Mouse (Mus musculus) right cerebral cortex, postnatal 14 days (tissue): ENCODE data around the gene Golga4.
A peak's percentile ranks its signal among the peaks of the same experiment; 100 is the strongest.

Experiments
- DNase-seq: peaks from one replicate; pipeline ENCODE4 v3.0.0; 2022

The Golga4 gene

DNA sequence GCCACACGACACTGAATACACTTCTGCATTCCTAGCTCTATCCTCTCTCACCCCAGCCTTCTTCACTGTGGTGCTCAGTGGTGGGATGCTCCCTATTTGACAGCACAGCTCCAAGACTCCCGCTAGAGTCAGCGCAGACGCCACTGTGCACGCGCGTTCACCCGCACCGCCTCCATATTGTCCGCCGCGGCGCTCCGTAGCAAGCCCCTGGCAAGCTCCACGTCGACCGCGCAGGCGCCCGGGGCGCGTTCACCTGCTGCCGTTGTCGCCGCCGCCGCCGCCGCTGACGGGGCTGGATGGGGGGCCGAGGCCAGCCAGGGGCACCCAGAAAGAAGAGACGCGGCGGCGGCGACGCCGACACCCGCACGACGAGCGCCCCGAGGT is at the start of gene Golga4:
TSS of gene Golga4 (plus strand) at position 248 of the 384 bp plus-strand sequence.
- peak; percentile 93 for DNase-seq

DNA sequence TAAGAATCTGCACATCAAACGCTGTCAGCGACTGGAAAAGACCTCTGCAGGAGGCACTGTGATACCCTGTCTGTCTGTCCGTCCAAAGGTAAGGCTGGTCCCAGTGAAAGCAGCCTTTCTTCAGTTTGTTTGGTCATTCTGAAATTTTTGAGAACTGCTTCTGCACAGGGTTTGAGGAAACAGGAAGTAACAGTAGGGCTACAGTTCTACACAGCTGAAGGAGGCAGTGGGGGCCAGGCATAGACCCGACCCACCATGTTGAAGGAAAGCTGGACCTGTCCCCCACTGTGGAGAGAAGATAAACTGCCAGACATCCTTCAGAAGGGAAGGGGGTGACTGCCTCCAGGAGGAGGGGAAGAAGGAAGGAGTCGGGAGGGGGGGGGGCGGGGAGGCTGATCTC is 49.7 kb upstream of the Golga4 start:
- DNase-seq: no peak

DNA sequence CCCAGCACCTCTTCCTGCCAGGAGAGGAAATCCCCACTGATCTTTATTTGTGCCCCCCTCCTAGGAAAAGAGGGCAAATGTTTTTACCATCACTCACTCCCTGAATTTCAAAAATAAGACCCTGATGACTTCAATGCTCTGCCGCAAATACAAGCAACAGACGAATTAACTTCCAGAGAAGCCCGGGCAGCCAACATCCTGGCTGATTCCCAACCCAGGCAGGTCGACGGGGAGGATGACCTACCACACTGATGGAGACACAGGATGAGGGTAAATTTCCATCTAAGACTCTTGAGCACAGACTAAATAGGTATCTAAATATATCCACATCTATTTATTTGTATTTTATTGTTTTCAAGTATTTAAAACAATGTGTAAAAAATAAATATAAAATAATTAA is 48.0 kb upstream of the Golga4 start:
- no peak for DNase-seq

DNA sequence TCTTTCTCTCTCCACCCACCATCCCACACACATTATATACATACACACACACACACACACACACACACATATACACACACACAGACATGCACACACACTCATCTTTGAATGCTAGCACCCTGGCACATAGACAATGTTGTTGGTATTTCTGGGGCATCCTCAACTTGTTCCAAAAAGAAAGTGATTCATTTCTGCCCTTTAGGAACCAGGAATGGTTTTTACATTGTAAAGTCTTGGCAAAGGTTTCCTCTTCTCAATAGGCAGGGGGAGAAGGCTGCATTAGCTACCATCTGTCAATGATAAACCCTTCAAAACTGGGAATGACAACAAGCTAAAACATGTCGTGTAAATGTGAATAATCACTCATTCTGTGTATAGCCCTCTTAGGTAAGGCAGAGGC is 42.0 kb upstream of the Golga4 start:
- no peak for DNase-seq

DNA sequence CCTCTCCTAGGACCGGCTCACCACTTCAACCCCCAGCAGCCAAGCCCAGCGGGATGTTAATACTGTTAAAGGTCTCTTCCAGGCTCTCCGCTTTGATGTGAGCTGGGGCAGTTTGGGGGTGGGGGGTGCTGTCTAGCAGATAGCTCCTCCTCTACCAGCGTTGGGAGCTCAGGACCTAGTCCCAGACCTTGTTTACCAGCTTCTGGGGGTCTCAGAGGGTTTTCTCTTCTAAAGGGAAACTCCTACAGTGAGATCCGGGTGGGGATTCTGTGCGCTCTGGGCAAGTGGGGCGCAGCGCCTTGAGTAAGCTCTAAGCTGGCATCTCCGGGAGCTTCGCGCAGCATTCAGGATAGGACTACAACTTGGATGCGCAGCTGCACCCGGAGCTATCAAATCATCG is 37.8 kb upstream of the Golga4 start:
- DNase-seq: no peak

DNA sequence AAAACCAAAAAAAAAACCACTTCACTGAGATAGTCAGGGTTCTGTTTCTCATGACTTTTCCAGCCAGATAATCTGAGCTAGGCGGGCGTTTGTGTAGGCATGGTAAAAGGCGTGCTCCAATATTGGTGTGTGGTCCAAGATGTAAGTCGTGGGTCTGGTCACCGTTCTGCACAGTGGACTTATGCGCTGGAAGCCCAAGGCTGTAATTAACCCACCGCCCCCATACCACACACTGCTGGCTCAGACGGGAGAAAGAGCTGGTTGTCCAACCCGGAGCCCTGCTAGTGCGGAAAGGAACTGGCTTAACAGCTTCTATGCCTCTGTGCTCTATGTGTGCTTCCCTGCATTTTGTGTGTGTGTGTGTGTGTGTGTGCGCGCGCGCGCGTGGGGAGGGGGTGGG is 36.8 kb upstream of the Golga4 start:
- DNase-seq: no peak

DNA sequence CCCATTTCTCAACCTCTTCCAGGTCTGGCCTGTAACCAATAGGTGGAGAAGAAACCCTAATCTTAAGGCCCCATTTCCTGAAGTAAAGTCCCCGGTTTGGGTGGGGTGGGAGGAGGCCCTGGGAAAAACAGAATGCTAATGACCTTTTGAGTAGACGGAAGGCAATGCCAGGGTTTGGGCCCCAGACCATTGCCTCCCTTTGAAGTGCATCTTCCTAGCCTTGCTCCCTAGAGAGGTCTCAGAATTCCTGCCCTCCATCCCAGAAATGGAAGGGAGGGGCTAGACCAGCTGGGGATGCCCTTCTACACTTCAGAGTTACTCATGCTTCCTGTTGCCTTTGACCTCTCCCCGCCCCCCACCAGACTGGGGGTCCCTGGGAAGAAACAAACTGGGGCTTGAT is 34.8 kb upstream of the Golga4 start:
- DNase-seq: no peak

DNA sequence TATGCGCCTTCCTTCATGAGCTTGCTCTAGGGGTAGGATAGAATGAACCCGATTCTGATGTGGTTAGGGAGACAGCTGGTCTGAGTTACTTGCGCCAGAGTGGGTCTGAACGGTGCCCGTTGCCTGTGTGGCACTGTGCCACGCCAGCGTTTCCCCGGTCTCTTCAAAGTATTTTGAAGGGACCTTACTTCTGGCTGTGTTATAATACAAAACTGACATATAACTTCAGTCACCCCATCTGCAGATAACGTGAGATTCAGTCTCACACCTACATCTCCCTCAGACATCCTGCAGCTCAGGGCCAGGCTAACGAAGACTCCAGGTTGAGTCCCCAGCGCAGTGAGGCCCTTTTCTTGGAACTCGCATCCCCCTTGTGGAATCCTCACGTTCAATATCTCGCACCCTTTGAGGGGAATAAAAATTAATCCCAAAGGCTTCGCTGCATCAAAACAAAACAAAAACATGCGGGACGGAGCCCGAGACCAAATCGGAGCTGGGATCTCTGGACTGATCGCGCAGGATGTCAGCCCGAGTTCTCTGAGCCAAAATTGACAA is 29.8 kb upstream of the Golga4 start:
- no peak for DNase-seq

DNA sequence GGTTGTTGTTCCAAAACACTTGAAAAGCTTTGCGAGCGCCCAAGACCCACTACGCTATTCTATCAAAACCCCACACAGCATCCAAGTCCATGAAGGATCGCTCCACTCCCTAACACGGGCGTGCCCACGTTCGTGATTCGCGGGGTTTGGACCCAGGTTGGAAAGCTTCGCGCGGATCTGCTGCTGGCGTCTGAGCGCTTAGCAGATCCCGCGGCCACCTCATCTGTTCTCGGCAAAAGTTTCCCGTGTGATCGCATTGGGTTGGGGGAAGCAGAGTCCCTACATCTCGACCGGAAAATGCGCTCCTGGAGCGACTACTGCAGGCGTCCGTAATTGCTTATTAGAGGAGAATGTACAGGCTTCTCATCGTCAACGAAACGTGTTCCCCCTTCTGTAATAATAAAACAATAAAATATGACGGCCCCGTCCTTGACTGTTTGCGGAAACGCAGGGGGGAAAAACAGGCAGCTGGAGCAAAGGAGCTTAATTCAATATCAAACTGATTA is 29.2 kb upstream of the Golga4 start:
- DNase-seq: no peak

DNA sequence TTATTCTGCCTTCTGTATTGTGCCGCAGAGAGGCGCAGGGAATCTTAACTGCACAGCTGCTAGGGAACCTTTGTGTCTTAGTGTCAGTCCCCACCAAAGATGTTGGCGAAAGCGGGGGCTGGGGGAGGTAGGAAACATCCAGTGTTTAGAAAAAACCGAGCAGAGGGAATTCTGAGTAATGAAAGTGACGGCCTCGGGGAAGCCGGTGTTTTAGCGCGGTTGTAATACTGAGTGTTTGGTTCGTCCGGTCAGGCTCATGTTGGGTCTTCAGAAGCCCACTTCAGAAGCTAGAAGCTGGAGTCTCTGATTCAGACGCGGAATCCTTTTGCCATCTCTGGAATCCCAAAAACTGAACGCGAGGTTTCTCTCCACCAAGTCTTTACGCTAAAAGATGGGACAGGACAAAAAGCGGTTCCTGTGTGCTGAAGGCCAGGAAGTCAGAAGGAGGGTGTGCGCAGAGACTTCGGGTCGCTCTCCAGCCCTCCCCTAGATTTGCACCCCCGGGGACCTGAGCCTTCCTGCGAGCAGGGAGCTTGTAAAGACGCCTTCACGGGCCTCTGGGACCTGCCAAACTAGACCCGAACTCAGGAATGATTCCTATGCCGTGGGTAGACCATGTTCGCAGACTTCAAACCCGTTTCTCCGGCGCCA is 28.7 kb upstream of the Golga4 start:
- no peak for DNase-seq

DNA sequence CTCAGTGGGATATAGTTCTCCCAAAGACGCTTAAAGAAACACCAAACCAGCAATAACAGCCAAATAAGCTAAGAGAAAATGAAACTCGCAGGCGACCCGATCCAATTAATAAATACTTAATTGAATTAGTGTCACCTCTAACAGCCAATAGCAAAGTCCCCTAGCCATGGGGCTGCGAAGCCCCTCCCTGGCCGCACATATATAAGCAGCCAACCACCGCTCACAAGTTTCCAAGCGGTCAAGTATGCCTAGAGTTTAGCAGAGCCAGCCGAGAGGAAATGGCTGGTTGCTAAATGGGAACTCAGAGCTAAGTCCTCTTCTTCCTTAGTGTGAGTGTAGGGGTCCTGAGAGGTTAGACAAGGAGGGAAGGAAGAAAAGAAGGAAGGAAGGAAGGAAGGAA is 28.1 kb upstream of the Golga4 start, which contains the start of gene Eomes:
TSS of gene Eomes (plus strand) at position 252 of the 400 bp plus-strand sequence.
- DNase-seq: no peak

DNA sequence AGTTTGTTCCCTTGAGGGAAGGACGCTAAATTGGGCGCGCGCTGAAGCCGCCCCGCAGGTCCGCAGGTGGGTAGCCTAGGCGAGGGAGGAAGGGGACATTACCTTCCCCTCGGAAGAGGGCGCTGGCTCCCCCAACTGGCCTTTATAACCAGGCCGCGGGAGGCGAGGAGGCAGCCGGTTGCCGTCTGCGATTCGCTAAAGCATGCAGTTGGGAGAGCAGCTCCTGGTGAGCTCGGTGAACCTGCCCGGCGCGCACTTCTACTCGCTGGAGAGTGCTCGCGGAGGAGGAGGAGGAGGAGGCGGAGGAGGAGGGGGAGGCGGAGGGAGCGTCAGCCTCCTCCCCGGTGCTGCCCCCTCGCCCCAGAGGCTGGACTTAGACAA is 27.6 kb upstream of the Golga4 start:
- DNase-seq: no peak

DNA sequence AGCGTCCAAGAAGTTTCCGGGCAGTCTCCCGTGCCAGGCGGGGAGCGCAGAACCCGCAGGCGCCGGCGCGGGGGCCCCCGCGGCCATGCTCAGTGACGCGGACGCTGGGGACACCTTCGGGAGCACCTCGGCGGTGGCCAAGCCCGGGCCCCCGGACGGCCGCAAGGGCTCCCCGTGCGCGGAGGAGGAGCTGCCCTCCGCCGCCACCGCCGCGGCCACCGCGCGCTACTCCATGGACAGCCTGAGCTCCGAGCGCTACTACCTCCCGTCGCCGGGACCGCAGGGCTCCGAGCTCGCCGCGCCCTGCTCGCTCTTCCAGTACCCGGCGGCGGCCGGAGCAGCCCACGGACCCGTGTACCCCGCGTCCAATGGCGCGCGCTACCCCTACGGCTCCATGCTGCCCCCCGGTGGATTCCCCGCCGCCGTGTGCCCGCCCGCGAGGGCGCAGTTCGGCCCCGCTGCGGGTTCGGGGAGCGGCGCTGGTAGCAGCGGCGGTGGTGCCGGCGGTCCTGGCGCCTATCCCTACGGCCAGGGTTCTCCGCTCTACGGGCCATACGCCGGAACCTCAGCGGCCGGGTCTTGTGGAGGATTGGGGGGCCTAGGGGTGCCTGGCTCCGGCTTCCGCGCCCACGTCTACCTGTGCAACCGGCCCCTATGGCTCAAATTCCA is 27.1 kb upstream of the Golga4 start:
- peak; percentile 34 for DNase-seq

DNA sequence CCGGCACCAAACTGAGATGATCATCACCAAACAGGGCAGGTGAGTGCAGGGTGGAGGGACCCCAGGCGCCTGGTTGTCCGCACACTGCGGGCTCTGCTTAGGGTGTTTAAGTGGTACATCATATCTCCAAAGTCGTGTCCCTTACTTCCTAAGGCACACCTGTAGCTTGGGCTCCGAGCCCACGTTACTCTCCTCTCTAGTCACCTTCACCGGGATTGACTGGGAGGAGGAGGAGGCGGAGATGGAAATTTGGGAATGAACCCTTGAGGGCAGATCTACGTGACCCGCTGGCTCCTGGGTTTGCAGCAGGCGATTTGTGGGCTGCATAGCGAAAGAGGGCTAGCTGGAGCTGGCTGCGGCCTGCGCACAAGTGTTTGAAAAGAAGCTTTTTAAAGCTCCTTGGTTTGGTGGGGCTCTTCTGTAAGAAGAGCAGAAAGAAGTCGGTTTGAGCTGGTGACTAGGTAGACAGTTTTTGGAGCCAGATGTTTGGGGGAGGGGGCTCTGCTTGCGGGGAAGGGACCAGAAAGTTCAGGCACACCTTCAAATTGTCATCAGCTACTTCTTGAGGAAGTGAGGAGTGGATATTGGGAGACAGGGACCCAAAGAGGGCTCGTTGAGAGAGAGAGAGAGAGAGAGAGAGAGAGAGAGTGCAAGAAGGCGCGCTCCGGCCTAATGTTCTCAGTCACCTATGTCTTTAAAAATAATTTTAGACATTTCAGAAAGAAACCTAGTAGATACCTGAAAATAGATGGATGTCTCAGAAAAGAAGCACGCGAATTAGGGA is 26.4 kb upstream of the Golga4 start:
- no peak for DNase-seq

DNA sequence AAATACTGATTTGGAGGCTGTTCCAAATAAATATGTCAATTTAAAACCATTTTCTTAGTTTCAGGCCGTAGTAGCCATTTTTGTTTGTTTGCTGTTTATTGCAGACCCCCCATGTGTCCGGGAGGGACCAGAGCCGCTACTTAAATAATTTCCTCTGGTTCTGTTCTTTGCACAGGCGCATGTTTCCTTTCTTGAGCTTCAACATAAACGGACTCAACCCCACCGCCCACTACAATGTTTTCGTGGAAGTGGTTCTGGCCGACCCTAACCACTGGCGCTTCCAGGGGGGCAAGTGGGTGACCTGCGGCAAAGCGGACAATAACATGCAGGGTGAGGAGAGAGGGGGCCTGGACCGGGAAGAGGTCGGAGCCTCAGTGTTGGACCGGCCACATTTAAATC is 25.8 kb upstream of the Golga4 start:
- DNase-seq: no peak

DNA sequence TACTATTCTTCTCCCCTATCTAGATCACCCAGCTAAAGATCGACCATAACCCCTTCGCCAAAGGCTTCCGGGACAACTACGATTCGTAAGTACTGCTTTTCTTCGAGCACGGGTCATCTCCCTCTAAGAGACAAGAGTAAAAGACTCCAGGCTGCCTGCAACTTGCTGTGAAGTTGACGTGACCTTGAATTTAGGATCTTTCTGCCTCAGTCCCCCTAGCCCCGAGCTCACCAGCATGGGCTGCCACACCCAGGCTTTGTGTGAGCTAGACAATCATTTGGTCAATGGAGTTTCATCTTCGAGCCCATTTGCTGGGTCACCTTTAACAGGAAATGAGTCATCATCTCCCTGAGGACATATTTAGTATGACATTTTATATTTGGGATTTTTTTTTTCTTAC is 23.9 kb upstream of the Golga4 start:
- no peak for DNase-seq

DNA sequence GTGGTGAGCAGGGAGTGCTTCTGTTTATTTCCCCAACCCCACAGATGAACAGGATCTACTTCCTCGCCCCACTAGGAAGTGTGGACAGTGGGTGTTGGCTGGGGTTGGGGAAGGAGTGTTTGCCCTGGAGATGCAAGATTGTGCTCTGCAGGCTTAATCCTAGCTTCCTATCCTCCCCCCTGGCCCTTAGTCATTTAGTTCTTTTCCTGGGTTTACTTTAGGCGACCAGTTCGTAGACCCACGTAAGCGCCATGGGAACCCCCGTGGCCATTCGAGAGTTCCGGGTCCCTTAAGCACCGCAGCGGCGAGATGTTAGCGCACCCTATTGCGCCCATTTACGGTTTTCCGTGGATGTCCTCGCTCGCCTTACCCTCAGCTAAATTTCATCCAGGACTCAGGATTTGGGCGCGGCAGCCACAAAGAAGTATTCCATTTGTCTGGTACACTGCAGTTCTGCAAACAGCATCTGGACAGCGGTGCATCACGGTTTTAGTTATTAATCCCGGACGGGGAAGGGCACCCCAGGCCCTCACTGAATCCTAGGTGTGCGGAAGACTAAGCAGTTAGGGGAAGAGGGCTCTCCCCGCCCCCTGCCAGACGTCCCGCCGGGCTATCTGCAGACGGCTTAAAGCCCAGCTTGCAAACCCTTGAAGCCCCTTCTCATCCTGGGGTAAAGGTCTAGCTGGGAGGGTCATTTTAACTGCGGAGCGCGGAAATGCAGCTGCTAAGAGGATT is 19.5 kb upstream of the Golga4 start:
- no peak for DNase-seq

DNA sequence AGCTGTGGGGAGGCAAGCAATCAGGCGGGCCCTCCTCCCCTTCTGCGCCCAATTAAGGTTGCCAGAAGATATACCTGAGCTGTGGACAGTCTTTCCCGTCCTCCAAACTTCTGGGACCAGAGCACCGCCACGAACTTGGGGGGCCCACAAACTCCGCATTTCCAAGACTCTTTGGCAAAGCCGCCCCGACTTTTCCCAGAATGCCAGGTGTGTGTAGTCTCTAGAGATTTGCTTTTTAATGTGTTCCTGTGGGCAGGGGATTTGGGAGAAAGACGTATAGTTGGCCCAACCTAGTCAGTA is 19.0 kb upstream of the Golga4 start:
- no peak for DNase-seq

DNA sequence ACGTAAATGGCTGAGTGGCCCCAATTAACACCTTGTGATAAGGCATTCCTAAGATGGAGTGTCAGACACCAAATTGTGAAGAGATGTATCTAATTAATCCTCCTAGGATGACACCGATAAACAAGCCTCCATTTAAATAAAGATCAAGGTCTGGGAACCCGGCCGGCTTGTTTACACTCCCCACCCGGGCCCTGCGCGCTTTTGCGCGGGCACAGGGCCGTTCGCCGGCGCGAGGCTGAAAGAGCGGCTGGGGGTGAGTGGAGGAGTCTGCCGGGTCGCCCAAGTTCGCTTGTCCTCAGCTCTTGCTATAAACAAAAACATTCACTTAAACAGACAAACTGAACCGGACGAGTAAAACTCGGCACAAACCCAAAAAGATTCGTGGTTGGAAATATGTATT is 18.4 kb upstream of the Golga4 start:
- no peak for DNase-seq

DNA sequence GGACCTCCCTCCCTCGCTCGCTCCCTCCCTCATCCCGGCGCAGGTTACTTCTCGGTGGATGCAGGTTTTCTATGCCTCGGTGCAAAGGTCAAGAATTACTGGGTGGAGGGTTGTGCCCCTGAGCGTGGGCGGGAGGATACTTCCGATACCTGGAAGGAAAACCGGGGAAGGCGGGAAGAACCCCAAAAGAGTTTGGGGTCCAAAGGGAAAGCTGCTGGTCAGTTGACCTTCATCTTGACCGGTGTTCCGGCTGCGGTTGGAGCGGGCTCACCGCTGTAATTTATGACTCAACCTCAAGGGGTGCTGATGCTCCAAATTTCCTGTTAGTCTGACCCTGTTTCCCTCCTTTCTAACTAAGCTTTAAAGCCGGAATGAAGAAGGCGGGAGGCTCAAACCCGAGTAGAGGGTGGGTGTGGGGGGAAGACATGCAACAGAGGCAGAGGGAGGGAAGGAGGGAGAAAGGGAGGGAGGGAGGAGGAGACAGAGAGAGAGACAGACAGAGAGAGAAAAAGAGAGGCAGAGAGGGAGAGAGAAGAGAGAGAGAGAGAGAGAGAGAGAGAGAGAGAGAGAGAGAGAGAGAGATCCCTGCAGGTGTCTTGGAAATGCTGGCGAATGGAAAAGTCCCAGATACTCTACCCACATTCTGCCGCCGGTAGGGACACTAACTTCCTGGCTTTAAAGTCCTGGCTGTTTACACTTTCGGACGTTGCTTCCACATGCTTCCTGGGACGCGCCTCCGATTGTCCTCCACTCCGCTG is 17.8 kb upstream of the Golga4 start:
- DNase-seq: no peak

DNA sequence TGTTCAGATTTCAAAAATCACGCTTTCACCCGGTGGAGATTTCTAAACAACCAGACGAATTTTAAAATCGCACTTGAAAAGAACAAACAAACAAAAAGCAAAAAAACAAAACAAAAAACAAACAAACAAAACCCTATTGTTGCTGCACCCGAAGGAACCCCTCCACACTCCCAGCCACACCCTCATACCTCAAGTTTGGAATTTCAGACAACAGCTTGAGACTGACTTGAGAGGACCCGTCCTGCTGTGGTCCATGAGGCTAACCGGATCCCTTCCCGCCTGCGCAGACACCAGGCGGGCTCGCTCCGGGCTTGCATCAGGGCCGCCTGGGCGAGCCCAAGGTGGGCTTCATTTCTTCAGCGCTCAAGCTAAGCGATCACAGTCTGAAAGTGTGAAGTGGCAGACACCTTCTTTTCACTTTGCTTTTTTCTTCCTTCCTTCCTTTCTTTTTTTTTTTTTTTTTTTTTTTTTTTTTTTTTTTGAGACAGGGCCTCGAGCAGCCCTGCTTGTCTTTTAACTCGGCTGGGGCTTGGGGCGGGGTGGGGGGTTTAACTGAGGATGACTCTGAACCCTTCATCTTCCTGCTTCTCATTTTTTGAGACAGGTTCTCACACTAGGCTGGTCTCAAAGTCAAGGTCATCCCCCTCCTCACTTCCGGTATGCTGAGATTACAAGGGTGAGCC is 17.0 kb upstream of the Golga4 start:
- DNase-seq: no peak

DNA sequence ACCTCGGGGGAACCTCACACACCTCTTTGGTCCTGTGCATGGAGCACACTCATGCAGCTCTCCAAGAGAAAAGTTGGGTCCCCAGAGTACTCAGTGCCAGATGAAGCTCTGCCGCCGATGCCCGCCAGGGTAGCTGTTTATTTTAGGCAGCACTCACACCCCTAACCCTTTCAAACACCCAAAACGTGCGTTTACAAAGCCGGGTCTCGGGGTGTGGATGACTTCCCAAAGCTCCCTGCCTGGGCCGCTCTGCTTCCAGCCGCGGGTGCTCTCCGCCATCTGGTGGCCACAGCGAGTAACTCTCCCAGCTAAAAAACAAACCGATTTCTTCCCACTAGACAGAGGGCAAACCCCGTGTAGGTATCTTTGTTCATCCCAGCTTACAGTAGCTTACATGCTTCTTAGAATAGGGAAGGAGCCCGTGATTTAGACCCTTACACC is 16.5 kb upstream of the Golga4 start:
- peak; percentile 66 for DNase-seq
